Mouse (Mus musculus): ENCODE data around the gene Tomm40l.

GRCm38 (mm10) chr1:171193911-171194830, 28.1 kb downstream of the Tomm40l start:
- TF ChIP-seq CTCF (IDR thresholded peaks at IDR 0.05; ENCODE audit: low read depth, low read length) (no peak), GATA1 (IDR thresholded peaks at IDR 0.05; ENCODE audit: borderline replicate concordance, low read length) (no peak), TAL1 (conservative IDR thresholded peaks at IDR 0.05; ENCODE audit: low read depth, low read length) (no peak), GATA2 (IDR thresholded peaks at IDR 0.05; ENCODE audit: borderline replicate concordance, low read depth, low read length) (no peak), POLR2AphosphoS5 (IDR thresholded peaks at IDR 0.05; ENCODE audit: insufficient replicate concordance, low read depth, low read length) (no peak)
